Mouse (Mus musculus) stomach, postnatal 0 days (tissue): ENCODE results near the gene Ppp1r27. TPM values are rescaled to one million over a fixed set of nuclear protein-coding genes. Genes with fewer than 3 reads are reported as not detected.

Experiments used
- ATAC-seq: fragments of 200-750 bp; cut with Nextera tagmentation; 2 replicates; pipeline ENCODE4 v1.8.0; 2017; ENCODE audit not compliant: low FRiP score, low TSS enrichment
- DNase-seq: peaks from one replicate; pipeline ENCODE4 v3.0.0-alpha.2; 2016; ENCODE audit warnings: low spot score
- H3K27ac ChIP-seq: fragments of 300-500 bp; sonication (generic); replicated peaks from 2 replicates; pipeline ENCODE4 v1.5.1; 2014; ENCODE audit warnings: mild to moderate bottlenecking, control low read depth
- H3K27me3 ChIP-seq: fragments of 300-500 bp; sonication (generic); 2 replicates; pipeline ENCODE4 v1.6.1; 2014; ENCODE audit warnings: low read length; ENCODE audit not compliant: control insufficient read depth, insufficient read depth
- H3K36me3 ChIP-seq: fragments of 300-500 bp; sonication (generic); 2 replicates; pipeline ENCODE4 v1.6.1; 2014; ENCODE audit warnings: low read length, mixed read lengths; ENCODE audit not compliant: control insufficient read depth, insufficient read depth
- H3K4me1 ChIP-seq: fragments of 300-500 bp; sonication (generic); replicated peaks from 2 replicates; pipeline ENCODE4 v1.6.1; 2014; ENCODE audit warnings: antibody characterized with exemption; ENCODE audit not compliant: control insufficient read depth, insufficient read depth
- H3K4me2 ChIP-seq: fragments of 300-500 bp; sonication (generic); replicated peaks from 2 replicates; pipeline ENCODE4 v1.6.1; 2014; ENCODE audit warnings: low read depth, mild to moderate bottlenecking, control low read depth, moderate library complexity
- H3K4me3 ChIP-seq: fragments of 300-500 bp; sonication (generic); 2 replicates; pipeline ENCODE4 v1.5.1; 2014; ENCODE audit warnings: low read depth, low read length, control low read depth
- H3K9ac ChIP-seq: fragments of 300-500 bp; sonication (generic); 2 replicates; pipeline ENCODE4 v1.6.1; 2014; ENCODE audit warnings: mild to moderate bottlenecking, low read length, control low read depth, mixed read lengths
- H3K9me3 ChIP-seq: fragments of 300-500 bp; sonication (generic); 2 replicates; pipeline ENCODE4 v1.6.1; 2016; ENCODE audit warnings: low read length; ENCODE audit not compliant: control insufficient read depth
- CTCF ChIP-seq: IDR thresholded peaks from 2 replicates; pipeline ENCODE4 v1.5.1; 2016; ENCODE audit warnings: antibody characterized with exemption, low read depth, mild to moderate bottlenecking, moderate library complexity
- EP300 ChIP-seq: optimal IDR thresholded peaks from 2 replicates; pipeline ENCODE3; 2016; ENCODE audit warnings: antibody characterized with exemption
- WGBS: fragments of 180-500 bp; shearing (Covaris S2); extraction: QIAGEN DNeasy Blood & Tissue Kit; methylation state at CpG from one replicate; pipeline ENCODE4 v1.1.7; 2014; 5-methylcytosine and 5-hydroxymethylcytosine counted together
- polyA plus RNA-seq: library from polyadenylated mRNA; unstranded; fragments of >200 nt; fragmentation: Nextera tagmentation; extraction: Ambion mirVana; gene quantifications from 2 replicates; pipeline ENCODE4 v1.2.1, GENCODE M21; 2015

Ppp1r27 gene
- polyA plus RNA-seq, 1 experiment from 2014 or later, result not detected

DNA sequence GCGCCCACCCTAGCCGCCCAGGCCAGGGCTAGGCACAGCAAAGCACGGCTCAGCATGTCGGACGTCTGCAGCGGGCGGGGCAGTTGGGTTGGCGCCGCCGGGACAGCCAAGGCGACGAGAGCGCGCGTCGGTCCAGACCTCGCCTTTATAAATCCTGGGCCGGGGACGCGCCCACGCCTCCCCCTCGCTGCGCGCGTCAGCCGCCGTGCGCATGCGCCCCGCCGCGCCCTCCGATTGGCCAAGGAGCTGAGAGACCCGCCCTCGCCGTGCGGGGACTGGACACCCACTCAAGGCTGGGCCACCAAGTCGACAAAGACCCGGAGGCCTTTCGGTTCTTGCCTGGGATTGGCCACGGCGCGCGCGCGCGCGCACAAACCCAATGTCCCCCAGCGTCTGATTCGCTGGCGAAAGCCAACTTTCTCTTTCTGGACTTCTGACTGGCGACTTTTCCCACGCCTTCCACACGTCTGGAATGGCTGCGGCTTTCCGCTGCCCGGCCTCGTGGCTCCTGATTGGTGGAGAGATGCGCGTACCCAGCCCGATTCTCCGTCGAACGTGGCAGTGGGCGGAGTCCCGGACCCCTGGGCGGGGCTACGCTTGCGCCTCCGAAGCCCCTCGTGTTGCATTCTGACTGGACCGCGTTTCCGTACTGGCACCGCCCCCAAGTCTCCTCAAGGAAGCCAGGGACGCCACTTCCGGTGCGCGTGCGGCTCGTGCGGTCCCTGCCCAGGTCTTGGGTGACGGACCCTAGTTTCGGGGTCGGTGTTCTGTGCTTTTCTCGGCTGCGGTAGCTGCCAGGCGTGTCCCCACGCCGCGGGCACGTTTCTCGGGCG is 22.0 kb upstream of the Ppp1r27 start, which contains the start of gene P4hb:
Gene P4hb, minus strand, starts transcription at position 502 of the 833 bp plus-strand sequence.
- Histone ChIP-seq H3K4me1 (peaks cover 4% of the 10 kb centered on the region; the same call in 1 of the 2 replicates), H3K4me3 (peak within 1 kb of the TSS; percentile 98), H3K9me3 (no peaks in the 10 kb centered on the region), H3K27me3 (no peaks in the 10 kb centered on the region), H3K36me3 (peaks cover 13% of the 10 kb centered on the region), H3K4me2 (peak within 1 kb of the TSS; percentile 80), H3K27ac (peak within 1 kb of the TSS; percentile 96), H3K9ac (peak within 1 kb of the TSS; percentile 96)
- TF ChIP-seq CTCF (no peak), EP300 (no peak)
- DNase-seq (peak; percentile 100), ATAC-seq (peak; percentile 96)
- under 1% methylated on average over 90 of the region's 94 CpGs for WGBS

DNA sequence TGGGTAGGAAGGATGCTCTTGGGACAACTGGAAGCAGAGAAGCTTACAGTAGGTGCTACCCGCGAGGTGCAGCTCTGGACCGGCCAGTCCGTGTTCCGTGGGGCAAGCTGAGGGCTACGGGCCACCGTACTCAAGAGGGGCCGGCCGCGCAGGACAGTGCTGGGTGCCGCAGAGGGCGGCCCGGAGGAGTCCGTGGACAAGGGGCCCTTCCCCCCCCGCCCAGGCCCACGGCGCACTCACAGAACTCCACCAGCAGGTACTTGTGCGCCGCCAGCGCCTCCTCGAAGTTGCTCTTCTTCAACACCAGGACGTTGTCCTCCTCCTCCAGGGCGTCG is 21.5 kb upstream of the Ppp1r27 start:
- Histone ChIP-seq H3K27me3 (no peaks in the 10 kb centered on the region), H3K9ac (peak overlapping the region; percentile 96), H3K36me3 (peaks cover 15% of the 10 kb centered on the region), H3K4me3 (peak overlapping the region; percentile 98), H3K9me3 (no peaks in the 10 kb centered on the region), H3K4me2 (peak overlapping the region; percentile 80), H3K4me1 (peaks cover 4% of the 10 kb centered on the region; the same call in 1 of the 2 replicates), H3K27ac (peak overlapping the region; percentile 96)
- DNase-seq, result no peak
- peak; percentile 23 for ATAC-seq
- under 1% methylated on average over 13 of the region's 24 CpGs for WGBS
- TF ChIP-seq EP300 (no peak), CTCF (peak; percentile 15; the same call in 1 of the 2 replicates)

DNA sequence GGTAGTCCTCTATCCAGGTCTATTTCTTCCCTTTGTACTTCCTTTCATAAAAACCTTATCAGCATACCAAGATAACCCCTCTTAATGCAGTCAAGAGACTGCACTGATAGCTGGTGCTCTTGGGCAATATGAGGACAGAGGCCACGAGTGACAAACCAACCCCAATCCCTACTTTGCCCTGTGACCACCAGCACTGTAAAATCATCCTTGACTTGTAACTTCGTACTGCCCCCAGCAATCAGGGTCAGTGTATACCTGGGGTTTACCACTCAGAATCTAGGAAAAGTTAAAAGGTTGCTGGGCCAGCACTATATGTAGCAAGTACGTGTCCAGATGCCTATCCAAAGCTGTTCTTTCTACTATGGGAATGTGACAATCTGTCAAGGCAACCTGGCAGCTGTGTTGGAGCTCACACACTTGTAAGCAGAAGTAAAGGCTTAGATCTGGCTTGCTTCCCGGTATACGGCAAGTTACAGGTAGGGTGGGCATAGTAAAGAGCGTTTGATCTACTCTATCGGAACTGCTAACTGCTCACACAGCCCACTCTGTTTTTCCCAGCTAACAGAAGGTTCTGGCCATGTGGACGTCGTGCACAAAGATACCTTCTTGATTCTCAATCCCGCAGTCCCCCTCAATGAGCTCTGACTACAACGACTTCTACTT is 21.0 kb upstream of the Ppp1r27 start:
- WGBS, result 4% methylated on average over 11 of the region's 11 CpGs
- Histone ChIP-seq H3K4me2 (peak overlapping the region; percentile 80), H3K9ac (peak overlapping the region; percentile 96), H3K27ac (peak overlapping the region; percentile 96), H3K36me3 (peaks cover 19% of the 10 kb centered on the region), H3K9me3 (no peaks in the 10 kb centered on the region), H3K4me1 (peaks cover 4% of the 10 kb centered on the region; the same call in 1 of the 2 replicates), H3K4me3 (peak overlapping the region; percentile 98), H3K27me3 (no peaks in the 10 kb centered on the region)
- TF ChIP-seq CTCF (no peak), EP300 (no peak)
- no peak for DNase-seq
- ATAC-seq, result no peak

DNA sequence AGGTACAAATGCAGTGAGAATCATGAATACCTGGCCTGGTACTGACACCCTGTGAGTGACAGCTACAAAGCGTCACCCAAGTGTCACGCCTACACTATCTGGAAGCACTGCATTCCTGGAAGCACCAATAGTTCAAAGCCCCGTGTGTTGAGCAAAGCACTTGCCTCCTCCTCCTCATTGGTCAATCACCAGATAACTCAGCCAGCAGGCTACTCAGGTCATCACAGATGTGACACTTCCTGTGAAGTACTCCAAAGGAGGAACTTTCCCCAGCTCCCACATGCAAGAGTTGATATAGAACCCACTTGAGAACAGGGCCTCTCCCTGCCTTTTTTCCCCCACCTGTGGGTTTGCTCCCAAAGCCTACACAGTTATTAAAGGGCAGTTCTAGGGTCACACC is 20.2 kb upstream of the Ppp1r27 start:
- Histone ChIP-seq H3K4me2 (peak overlapping the region; percentile 80), H3K36me3 (peaks cover 22% of the 10 kb centered on the region), H3K4me1 (peaks cover 4% of the 10 kb centered on the region; the same call in 1 of the 2 replicates), H3K9ac (peak overlapping the region; percentile 96), H3K4me3 (peak overlapping the region; percentile 98), H3K9me3 (no peaks in the 10 kb centered on the region), H3K27ac (peak overlapping the region; percentile 69; the same call in 1 of the 2 replicates), H3K27me3 (no peaks in the 10 kb centered on the region)
- TF ChIP-seq EP300, result no peak
- no peak for TF ChIP-seq CTCF
- DNase-seq, result no peak
- whole genome bisulfite sequencing, result 47% methylated on average over 3 of the region's 3 CpGs
- no peak for ATAC-seq

DNA sequence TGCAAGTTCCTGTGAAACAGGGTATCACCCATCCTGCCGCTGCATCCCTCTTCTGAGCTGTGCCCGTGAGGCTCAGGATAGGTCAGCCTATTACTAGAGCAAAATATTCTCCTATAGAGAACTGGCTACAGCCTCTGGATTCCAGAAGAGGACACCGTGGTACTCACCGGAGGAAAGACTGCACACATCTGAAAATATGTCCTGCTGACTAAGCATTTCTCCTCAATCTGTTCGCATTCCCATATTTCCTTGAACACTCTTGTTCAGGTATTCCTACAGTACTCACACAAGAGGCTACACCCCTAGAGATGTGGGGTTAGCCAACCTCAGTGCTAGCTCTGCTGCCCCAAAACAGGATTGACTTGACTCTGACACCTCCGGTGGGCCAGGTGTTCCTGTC is 17.4 kb upstream of the Ppp1r27 start:
- Histone ChIP-seq H3K4me2 (no peak overlapping the region), H3K4me1 (no peaks in the 10 kb centered on the region; the same call in 1 of the 2 replicates), H3K36me3 (peaks cover 37% of the 10 kb centered on the region), H3K27ac (no peak overlapping the region), H3K9me3 (no peaks in the 10 kb centered on the region), H3K4me3 (no peak overlapping the region), H3K9ac (no peak overlapping the region), H3K27me3 (no peaks in the 10 kb centered on the region)
- 87% methylated on average over 6 of the region's 6 CpGs for WGBS
- DNase-seq (no peak), ATAC-seq (no peak)
- TF ChIP-seq CTCF (no peak), EP300 (no peak)
